Mouse (Mus musculus): Measurements from ENCODE around the gene Defb26.

The Defb26 gene

GRCm38 (mm10) chr2:152464570-152465150, 46.8 kb downstream of the Defb26 start, which contains the start of gene Defb23:
Gene Defb23 (minus strand): TSS chr2:152464620.
- DNase-seq (ENCODE audit: low spot score): no peak

DNA sequence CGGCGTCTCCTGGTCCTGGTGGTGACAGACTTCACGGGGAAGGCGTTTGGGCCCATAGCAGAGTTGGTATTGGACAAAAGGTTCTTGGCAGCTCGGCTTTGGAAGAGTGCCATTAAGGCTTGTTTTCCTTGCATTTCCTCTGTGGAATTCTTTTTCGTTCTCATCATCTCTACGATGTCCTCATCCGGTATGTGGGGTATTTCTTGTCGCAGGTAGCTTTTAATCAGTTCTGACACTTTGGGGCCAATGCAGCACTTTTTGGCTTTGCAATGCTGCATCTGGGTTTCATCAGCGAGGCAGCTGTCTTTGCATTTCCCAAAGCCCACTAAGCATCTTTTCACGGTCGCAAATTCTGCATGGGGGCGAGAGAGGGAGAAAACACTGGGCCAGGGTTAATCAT, 52.3 kb downstream of the Defb26 start:
- DNase-seq (ENCODE audit: low spot score): no peak

Data from c-Kit-positive CD71-positive TER-119-positive erythroid progenitor cells, embryonic 14.5 days (primary cell).